Mouse (Mus musculus) spleen, postnatal 4 days (tissue): ENCODE measurements around the gene Lnx2.

Experiments used
- DNase-seq, 2 experiments: peaks; one replicate each; pipeline ENCODE4 v3.0.0; 2022; ENCODE audit warnings: low spot score in 2 of 2

Gene Lnx2

GRCm38 (mm10) chr5:147052309-147052558 is 24.2 kb downstream of the Lnx2 start:
- DNase-seq: no peak

- no peak for DNase-seq
Observed at GRCm38 (mm10) chr5:147051500-147052308, 24.7 kb downstream of the Lnx2 start.

GRCm38 (mm10) chr5:147050816-147051499 is 25.4 kb downstream of the Lnx2 start:
- DNase-seq: no peak

DNA sequence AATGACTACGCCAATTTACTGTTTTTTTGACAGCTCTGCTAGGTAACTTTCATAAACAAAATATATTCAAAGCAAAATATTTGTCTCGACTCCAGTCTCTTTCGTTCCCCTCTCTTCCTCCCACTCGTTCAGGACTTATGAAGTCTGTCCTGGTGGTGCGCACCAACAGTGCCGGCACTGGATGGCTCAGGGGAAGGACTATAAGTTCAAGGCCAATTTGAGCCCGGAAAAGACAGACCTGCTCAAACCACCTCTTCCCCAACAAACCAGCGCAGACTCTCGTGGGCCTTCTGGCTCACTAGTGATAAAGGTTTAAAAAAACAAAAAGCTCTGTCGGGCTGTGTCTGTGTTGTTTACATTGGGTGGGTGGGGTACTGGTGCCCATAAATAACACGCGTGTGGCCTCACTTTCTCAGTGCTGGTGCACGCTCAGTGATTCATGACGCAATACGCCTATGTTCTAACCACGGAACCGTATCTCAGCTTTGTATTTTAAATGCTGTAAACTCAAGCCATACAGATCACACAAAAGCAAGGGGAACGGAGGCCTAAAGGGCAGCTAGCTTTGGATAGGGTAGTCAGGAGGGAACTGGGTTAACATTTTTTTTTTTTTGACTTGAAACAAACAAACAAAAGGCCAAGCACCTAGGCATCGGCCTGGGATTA is 26.7 kb downstream of the Lnx2 start:
- no peak for DNase-seq

DNA sequence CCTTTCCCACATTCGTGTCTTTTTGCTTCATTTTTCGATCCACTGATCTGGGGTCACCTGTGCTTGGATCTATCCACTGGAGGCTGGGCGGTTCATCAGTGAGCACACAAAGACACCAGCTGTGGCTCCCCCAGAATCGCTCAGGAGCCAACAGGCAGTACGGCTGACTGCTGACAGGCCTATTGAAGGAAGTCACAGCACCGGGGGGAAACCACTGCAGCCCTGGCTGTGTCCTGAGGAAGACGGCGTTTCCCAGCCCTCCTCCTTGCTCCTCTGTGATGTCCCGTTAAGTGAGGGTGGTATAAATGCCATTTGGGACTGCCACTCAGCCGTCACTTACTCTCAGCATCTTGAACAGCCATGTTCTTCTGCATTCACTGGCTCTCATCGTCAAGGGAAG is 30.5 kb downstream of the Lnx2 start:
- no peak for DNase-seq

GRCm38 (mm10) chr5:147045311-147045710 is 31.1 kb downstream of the Lnx2 start:
- no peak for DNase-seq

DNA sequence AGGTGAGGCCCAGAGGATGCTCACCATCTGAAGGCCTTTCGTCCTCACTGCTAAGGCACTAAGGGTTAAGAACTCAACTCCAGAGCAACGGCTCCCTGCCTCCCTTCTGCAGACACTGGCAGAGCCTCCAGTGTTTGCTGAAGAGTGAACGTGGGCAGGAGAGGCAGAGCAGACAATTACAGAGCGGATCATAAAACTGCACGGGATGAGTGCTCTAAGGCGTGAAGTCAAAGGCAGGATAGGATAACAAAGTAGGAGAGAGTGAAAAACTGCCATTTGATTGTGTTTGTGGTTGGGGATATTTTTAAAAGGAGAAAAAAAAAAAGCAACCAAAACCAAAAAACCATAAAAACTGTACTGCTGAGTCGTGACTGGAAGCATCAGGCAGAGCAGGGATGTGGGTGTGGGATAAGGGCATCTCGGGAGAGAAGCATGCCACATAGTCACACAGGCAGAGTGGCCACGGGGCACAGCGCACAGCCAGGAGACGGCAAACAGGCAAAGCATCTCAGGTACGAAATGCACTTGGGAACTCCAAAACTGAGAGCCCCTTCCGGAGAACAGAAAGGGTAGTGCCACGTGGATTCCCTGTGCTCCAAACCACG is 33.0 kb downstream of the Lnx2 start:
- no peak for DNase-seq

GRCm38 (mm10) chr5:147041965-147042937 is 34.1 kb downstream of the Lnx2 start:
- DNase-seq: no peak

GRCm38 (mm10) chr5:147039394-147039793 is 37.0 kb downstream of the Lnx2 start:
- no peak for DNase-seq

GRCm38 (mm10) chr5:147037601-147038000 is 38.8 kb downstream of the Lnx2 start:
- no peak for DNase-seq

DNA sequence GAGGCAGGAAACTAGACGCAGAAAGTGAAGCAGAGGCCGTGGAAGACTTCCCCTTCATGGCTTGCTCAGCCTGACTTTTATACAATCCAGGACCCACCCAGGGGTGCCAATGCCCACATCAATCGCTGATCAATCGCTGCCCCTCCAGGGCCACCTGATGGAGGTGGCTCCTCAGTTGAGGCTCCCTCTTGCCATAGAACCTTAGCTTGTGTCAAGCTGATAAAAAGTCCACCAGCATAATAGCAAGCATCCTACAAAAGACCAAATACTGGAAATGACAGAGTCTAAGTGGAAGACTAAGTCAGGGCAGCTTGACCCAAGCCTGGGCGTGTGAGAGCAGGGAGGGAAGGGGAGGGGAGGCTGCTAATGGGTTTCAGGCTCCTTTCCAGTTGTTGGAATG is 39.7 kb downstream of the Lnx2 start:
- no peak for DNase-seq

DNA sequence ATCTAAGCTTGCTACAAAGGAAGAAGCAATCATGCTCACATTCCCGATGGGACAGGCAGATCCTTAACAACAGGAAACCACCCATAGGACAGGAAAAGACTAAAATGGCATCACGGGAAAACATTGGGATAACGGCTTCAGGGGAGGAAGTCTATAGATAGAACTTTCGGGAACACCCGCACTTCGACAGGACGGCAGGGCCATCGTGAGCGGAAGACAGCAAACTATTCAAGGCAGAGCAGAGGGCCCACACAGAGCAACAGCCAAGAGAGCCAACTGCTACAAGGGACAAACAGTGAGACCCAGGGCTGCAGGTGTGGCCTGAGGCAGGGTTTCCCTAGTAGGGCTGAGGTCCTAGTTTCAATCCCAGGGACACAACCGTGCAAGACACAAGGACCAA is 40.4 kb downstream of the Lnx2 start:
- no peak for DNase-seq

DNA sequence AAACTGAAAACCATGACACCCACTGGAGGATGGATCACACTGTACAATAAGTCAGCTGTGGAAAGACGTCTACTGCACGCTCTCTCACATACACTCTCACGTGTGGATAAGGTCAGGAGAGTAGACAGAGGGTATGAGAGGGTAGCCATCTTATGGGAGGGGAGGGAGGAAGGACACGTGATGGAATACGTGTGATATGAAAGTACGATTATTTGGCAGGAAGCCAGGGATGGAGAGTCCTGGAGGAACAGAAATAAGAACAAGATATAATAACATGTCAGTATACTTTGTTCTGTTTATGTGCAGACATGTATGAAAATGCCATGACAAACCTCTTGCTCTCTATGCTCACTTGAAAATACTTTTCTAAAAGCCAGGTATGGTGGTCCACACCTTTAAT is 41.1 kb downstream of the Lnx2 start:
- no peak for DNase-seq

GRCm38 (mm10) chr5:147034283-147034682 is 42.1 kb downstream of the Lnx2 start:
- DNase-seq: no peak

DNA sequence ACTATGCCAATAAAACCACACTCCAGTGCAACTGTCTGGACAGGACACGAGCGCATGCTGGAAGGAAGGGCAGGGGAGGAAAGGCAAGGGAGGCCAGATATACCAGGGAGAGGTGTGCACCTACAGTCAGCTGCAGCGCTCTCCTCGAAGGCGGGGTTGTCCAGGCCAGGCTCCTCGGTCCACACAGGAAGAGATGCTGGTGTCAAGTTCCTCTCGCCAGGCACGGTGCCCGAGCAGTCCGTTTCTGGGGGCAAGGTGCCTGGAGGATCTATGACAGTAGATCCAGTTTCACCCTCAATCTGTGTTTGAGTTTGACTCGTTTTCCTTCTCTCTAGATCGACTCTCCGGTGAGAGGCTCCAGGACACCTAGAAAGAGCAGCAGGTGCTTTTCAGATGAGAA is 43.2 kb downstream of the Lnx2 start:
- DNase-seq: no peak

- DNase-seq: no peak
Observed at GRCm38 (mm10) chr5:147031281-147031680, 45.1 kb downstream of the Lnx2 start.

GRCm38 (mm10) chr5:147024331-147025034 is 51.9 kb downstream of the Lnx2 start:
- no peak for DNase-seq

GRCm38 (mm10) chr5:147023245-147023970 is 53.0 kb downstream of the Lnx2 start:
- DNase-seq: no peak

DNA sequence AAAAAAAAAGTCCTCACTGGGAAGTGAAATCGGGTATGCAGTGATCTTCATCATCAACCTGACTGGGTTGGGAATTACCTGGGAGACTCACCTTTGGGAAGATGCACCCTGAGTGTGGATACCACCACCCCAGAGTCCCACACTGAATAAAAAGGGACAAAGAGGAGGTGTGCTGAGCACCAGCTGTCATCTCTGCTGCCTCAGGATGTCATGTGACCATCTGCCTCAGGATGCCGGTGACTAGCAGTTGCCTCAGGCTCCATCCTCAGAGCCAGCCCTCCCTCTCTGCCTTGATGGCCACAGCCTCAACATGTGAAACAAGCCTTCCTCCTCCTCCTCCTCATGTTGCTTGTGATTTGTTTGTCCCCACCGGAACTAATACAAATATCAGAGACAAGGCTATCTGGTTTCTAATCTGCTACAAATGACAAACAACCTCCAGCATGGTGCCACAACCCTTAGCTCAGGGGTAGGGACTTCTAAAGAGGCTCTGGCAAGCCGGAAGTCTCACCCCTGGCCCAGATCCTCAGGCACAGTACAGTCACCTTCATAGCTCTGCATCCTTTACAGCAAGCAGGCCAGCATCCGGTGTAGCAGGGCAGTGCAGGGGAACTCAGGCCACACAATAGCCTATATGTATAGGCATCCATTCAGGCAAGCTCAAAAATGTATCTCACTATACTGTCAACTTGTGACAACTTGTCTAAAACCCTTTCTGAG is 54.7 kb downstream of the Lnx2 start:
- DNase-seq: no peak

DNA sequence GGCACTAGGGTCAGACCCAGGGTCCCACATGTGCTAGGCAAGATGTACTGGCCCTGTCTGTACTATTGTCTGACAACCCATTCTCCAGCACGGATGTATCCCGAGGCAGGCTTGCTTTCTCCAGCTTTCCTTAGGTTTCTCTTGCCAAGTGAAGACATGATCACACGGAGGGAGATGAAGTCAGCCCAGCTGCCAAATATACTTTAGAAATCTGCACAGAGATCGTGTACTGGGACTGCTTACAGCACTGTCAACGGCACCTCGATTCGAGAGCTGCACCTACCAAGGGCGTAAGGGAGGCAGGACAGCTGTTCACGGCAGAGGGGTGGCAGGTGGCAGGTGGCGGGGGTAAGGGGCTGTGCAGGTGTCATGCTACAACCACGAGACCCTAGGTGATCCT is 55.8 kb downstream of the Lnx2 start:
- no peak for DNase-seq
